Mouse (Mus musculus) monocyte, adult 2 months (primary cell): ENCODE results near the gene Olfr1046.
"Not testable (repeated sequence)": the region's sequence is repeated elsewhere in the genome, so short reads cannot be mapped to it uniquely, and the experiment has no call there.

Experiments used
- DNase-seq, 2 experiments: peaks; one replicate each; pipeline ENCODE4 v3.0.0; 2022; ENCODE audit warnings: low spot score in 2 of 2, low read depth in 1 of 2

The Olfr1046 gene

GRCm38 (mm10) chr2:86219214-86219613 lies at the start of gene Olfr1046:
Gene Olfr1046, minus strand, starts transcription at chr2:86219314.
- DNase-seq = no peak

- DNase-seq = not testable (repeated sequence)
Measured at GRCm38 (mm10) chr2:86258228-86258627, 39.1 kb upstream of the Olfr1046 start, which contains the start of gene Olfr1049. Gene Olfr1049, minus strand, starts transcription at chr2:86258328.

- DNase-seq = no peak
Measured at GRCm38 (mm10) chr2:86240189-86240588, 21.1 kb upstream of the Olfr1046 start, which contains the start of gene Olfr1048. Gene Olfr1048, minus strand, starts transcription at chr2:86240289.

GRCm38 (mm10) chr2:86231301-86231700 lies 12.2 kb upstream of the Olfr1046 start, which contains the start of gene Olfr1047:
Gene Olfr1047, minus strand, starts transcription at chr2:86231401.
- DNase-seq = no peak

GRCm38 (mm10) chr2:86202909-86203308 lies 16.2 kb downstream of the Olfr1046 start, which contains the start of gene Olfr1045:
Gene Olfr1045, minus strand, starts transcription at chr2:86203009.
- no peak for DNase-seq

- no peak for DNase-seq
Measured at GRCm38 (mm10) chr2:86195863-86196262, 23.3 kb downstream of the Olfr1046 start.

GRCm38 (mm10) chr2:86185583-86185982 lies 33.5 kb downstream of the Olfr1046 start, which contains the start of gene Olfr52:
Gene Olfr52, minus strand, starts transcription at chr2:86185683.
- no peak for DNase-seq

- DNase-seq = no peak
Measured at GRCm38 (mm10) chr2:86179950-86180349, 39.2 kb downstream of the Olfr1046 start.

GRCm38 (mm10) chr2:86177720-86178119 lies 41.4 kb downstream of the Olfr1046 start, which contains the start of gene Olfr1044:
Gene Olfr1044, minus strand, starts transcription at chr2:86177820.
- DNase-seq = no peak

- not testable (repeated sequence) for DNase-seq
Measured at GRCm38 (mm10) chr2:86175422-86175821, 43.7 kb downstream of the Olfr1046 start.

GRCm38 (mm10) chr2:86167422-86167821 lies 51.7 kb downstream of the Olfr1046 start, which contains the start of gene Olfr1043:
Gene Olfr1043, minus strand, starts transcription at chr2:86167522.
- no peak for DNase-seq
